Mouse (Mus musculus): ENCODE data around the gene Dppa1.
"Not testable (repeated sequence)": the region's sequence is repeated elsewhere in the genome, so short reads cannot be mapped to it uniquely, and the experiment has no call there.

The Dppa1 gene

GRCm38 (mm10) chr11:46629211-46629795, at the start of gene Dppa1:
Gene Dppa1, minus strand, starts transcription at chr11:46629261.
- DNase-seq, result no peak

- no peak for DNase-seq
Observed at GRCm38 (mm10) chr11:46667938-46668337, 38.9 kb upstream of the Dppa1 start.

GRCm38 (mm10) chr11:46667105-46667504, 38.0 kb upstream of the Dppa1 start:
- no peak for DNase-seq

- DNase-seq, result no peak
Observed at GRCm38 (mm10) chr11:46665599-46666522, 36.8 kb upstream of the Dppa1 start.

- DNase-seq, result no peak
Observed at GRCm38 (mm10) chr11:46663215-46663614, 34.2 kb upstream of the Dppa1 start.

GRCm38 (mm10) chr11:46652476-46652875, 23.4 kb upstream of the Dppa1 start:
- no peak for DNase-seq

GRCm38 (mm10) chr11:46649655-46650054, 20.6 kb upstream of the Dppa1 start:
- DNase-seq, result not testable (repeated sequence)

- no peak for DNase-seq
Observed at GRCm38 (mm10) chr11:46644824-46645223, 15.8 kb upstream of the Dppa1 start.

- DNase-seq, result no peak
Observed at GRCm38 (mm10) chr11:46636568-46636967, 7.5 kb upstream of the Dppa1 start.

- not testable (repeated sequence) for DNase-seq
Observed at GRCm38 (mm10) chr11:46635516-46635915, 6.5 kb upstream of the Dppa1 start.

- no peak for DNase-seq
Observed at GRCm38 (mm10) chr11:46631635-46632034, 2.6 kb upstream of the Dppa1 start.

- no peak for DNase-seq
Observed at GRCm38 (mm10) chr11:46620414-46621168, 8.5 kb downstream of the Dppa1 start.

- no peak for DNase-seq
Observed at GRCm38 (mm10) chr11:46619929-46620328, 9.1 kb downstream of the Dppa1 start.

- DNase-seq, result no peak
Observed at GRCm38 (mm10) chr11:46592416-46592815, 36.6 kb downstream of the Dppa1 start.

- DNase-seq, result no peak
Observed at GRCm38 (mm10) chr11:46582741-46583140, 46.3 kb downstream of the Dppa1 start.

GRCm38 (mm10) chr11:46580428-46580827, 48.6 kb downstream of the Dppa1 start:
- DNase-seq, result no peak

- no peak for DNase-seq
Observed at GRCm38 (mm10) chr11:46578771-46579281, 50.2 kb downstream of the Dppa1 start.

GRCm38 (mm10) chr11:46571327-46571726, 57.7 kb downstream of the Dppa1 start, which contains the start of gene BC053393:
Gene BC053393, plus strand, starts transcription at chr11:46571536.
- DNase-seq, result no peak

GRCm38 (mm10) chr11:46569107-46569506, 60.0 kb downstream of the Dppa1 start:
- no peak for DNase-seq

GRCm38 (mm10) chr11:46565967-46566366, 63.1 kb downstream of the Dppa1 start:
- DNase-seq, result no peak

GRCm38 (mm10) chr11:46564671-46565070, 64.4 kb downstream of the Dppa1 start:
- no peak for DNase-seq

GRCm38 (mm10) chr11:46561096-46561495, 68.0 kb downstream of the Dppa1 start:
- DNase-seq, result no peak

All from cerebellum, adult 9-11 months (tissue).